Mouse (Mus musculus) gastrocnemius, adult 8-10 months (tissue): ENCODE measurements around the gene Pcbp3. TPM values are rescaled to one million over a fixed set of nuclear protein-coding genes. Genes with fewer than 3 reads are reported as not detected.
A peak's percentile ranks its signal among the peaks of the same experiment; 100 is the strongest.
"Not testable (repeated sequence)": the region's sequence is repeated elsewhere in the genome, so short reads cannot be mapped to it uniquely, and the experiment has no call there.

Source experiments
- DNase-seq, 2 experiments: peaks; one replicate each; pipeline ENCODE4 v3.0.0; 2022; ENCODE audit warnings: low spot score in 2 of 2
- total RNA-seq, 4 experiments: library from RNA; stranded (reverse); gene quantifications; 2 replicates each; pipeline ENCODE4 v1.2.4; 2022

The Pcbp3 gene
- total RNA-seq, 4 experiments from 2014 or later, result 1.3 to 3.6 (median 1.7) TPM

- DNase-seq, result no peak
These were observed 159.7 kb downstream of the Pcbp3 start for GRCm38 (mm10) chr10:76801841-76802499.

- DNase-seq, result no peak
These were observed 160.4 kb downstream of the Pcbp3 start for GRCm38 (mm10) chr10:76801237-76801641.

GRCm38 (mm10) chr10:76798751-76799585, 162.7 kb downstream of the Pcbp3 start:
- no peak for DNase-seq

- no peak for DNase-seq
These were observed 167.6 kb downstream of the Pcbp3 start for GRCm38 (mm10) chr10:76794102-76794501.

- no peak for DNase-seq
These were observed 170.2 kb downstream of the Pcbp3 start for GRCm38 (mm10) chr10:76791475-76791874.

GRCm38 (mm10) chr10:76789885-76790284, 171.8 kb downstream of the Pcbp3 start:
- no peak for DNase-seq

- no peak for DNase-seq
These were observed 176.4 kb downstream of the Pcbp3 start for GRCm38 (mm10) chr10:76785312-76785711.

GRCm38 (mm10) chr10:76779225-76779624, 182.5 kb downstream of the Pcbp3 start:
- no peak for DNase-seq

- DNase-seq, result no peak
These were observed 190.1 kb downstream of the Pcbp3 start for GRCm38 (mm10) chr10:76771624-76772023.

GRCm38 (mm10) chr10:76771086-76771485, 190.6 kb downstream of the Pcbp3 start:
- DNase-seq, result no peak

GRCm38 (mm10) chr10:76769581-76769980, 192.1 kb downstream of the Pcbp3 start:
- no peak for DNase-seq

GRCm38 (mm10) chr10:76766196-76766595, 195.5 kb downstream of the Pcbp3 start:
- no peak for DNase-seq

GRCm38 (mm10) chr10:76764927-76765326, 196.8 kb downstream of the Pcbp3 start:
- DNase-seq, result no peak

- DNase-seq, result no peak
These were observed 198.7 kb downstream of the Pcbp3 start for GRCm38 (mm10) chr10:76763016-76763415.

- no peak for DNase-seq
These were observed 199.3 kb downstream of the Pcbp3 start for GRCm38 (mm10) chr10:76762411-76762810.

- DNase-seq, result no peak
These were observed 201.8 kb downstream of the Pcbp3 start for GRCm38 (mm10) chr10:76759878-76760277.

- DNase-seq, result no peak
These were observed 208.0 kb downstream of the Pcbp3 start for GRCm38 (mm10) chr10:76753640-76754039.

- not testable (repeated sequence) for DNase-seq
These were observed 217.4 kb downstream of the Pcbp3 start for GRCm38 (mm10) chr10:76744267-76744666.

GRCm38 (mm10) chr10:76736764-76737163, 224.9 kb downstream of the Pcbp3 start:
- DNase-seq, result no peak

GRCm38 (mm10) chr10:76734979-76735378, 226.7 kb downstream of the Pcbp3 start:
- peak; percentile 46 to 63 for DNase-seq

- DNase-seq, result no peak
These were observed 228.0 kb downstream of the Pcbp3 start for GRCm38 (mm10) chr10:76733677-76734068.

- DNase-seq, result peak; percentile 66 to 79
These were observed 228.6 kb downstream of the Pcbp3 start for GRCm38 (mm10) chr10:76732881-76733676.
